Mouse (Mus musculus): ENCODE results near the gene Nt5c. TPM values are rescaled to one million over a fixed set of nuclear protein-coding genes. Genes with fewer than 3 reads are reported as not detected.
A peak's percentile ranks its signal among the peaks of the same experiment; 100 is the strongest.

Gene Nt5c
- polyA plus RNA-seq (2015; fragmentation: Nextera tagmentation; extraction: Ambion mirVana): 90.6 and 94.3 TPM in 2 replicates

- peak; percentile 82 for DNase-seq (ENCODE audit: low spot score)
- 0 out of 2 replicates have a peak, but pooled peaks cover 8% of the 10 kb centered on the region for H3K36me3 ChIP-seq (ENCODE audit: insufficient read depth, low read length)
- TF ChIP-seq CTCF (IDR thresholded peaks at IDR 0.05; ENCODE audit: low read depth): peak; percentile 82
- peak within 1 kb of the TSS; percentile 64 for H3K4me2 ChIP-seq (ENCODE audit: low read length)
- H3K4me1 ChIP-seq (replicated peaks; ENCODE audit: insufficient read depth, low read length): peaks cover 7% of the 10 kb centered on the region; the same call in 1 of the 2 replicates
- peak; percentile 86 for ATAC-seq (replicated peaks; ENCODE audit: low FRiP score, low read depth)
- H3K27me3 ChIP-seq (ENCODE audit: insufficient read depth, low read length): no peaks in the 10 kb centered on the region
- no peaks in the 10 kb centered on the region for H3K9me3 ChIP-seq (replicated peaks; ENCODE audit: low read length)
- WGBS: under 1% methylated on average over 43 of the region's 43 CpGs
- H3K9ac ChIP-seq (ENCODE audit: low read depth, low read length): peak within 1 kb of the TSS; percentile 56
- H3K27ac ChIP-seq: peak within 1 kb of the TSS; percentile 76
- H3K4me3 ChIP-seq (replicated peaks; ENCODE audit: low read depth, low read length): peak within 1 kb of the TSS; percentile 60
Observed at GRCm38 (mm10) chr11:115491356-115492083, at the start of gene Nt5c. Gene Nt5c, minus strand, starts transcription at chr11:115491862.

DNA sequence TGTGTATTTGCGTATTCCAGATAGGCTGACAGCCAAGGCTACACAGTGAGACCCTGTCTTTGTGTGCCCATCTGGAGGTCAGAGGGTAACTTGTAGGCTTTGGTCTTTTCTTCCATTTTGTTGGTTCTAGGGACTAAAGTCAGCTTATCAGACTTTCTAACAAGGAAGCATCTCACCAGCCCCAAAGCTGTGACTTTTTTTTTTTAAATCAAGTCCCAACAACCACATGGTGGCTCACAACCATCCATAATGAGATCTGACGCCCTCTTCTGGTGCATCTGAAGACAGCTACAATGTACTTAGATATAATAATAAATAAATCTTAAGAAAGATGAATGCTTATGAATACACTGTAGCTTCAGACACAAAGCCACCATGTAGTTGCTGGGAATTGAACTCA is 46.4 kb upstream of the Nt5c start:
- no peak overlapping the region for H3K4me2 ChIP-seq (ENCODE audit: low read length)
- WGBS: 66% methylated on average over 2 of the region's 2 CpGs
- DNase-seq (ENCODE audit: low spot score) (no peak), ATAC-seq (replicated peaks; ENCODE audit: low FRiP score, low read depth) (no peak)
- no peaks in the 10 kb centered on the region for H3K9me3 ChIP-seq (replicated peaks; ENCODE audit: low read length)
- no peaks in the 10 kb centered on the region for H3K27me3 ChIP-seq (ENCODE audit: insufficient read depth, low read length)
- peak; percentile 32; the same call in 1 of the 2 replicates for TF ChIP-seq CTCF (IDR thresholded peaks at IDR 0.05; ENCODE audit: low read depth)
- H3K9ac ChIP-seq (ENCODE audit: low read depth, low read length): no peak overlapping the region
- H3K4me3 ChIP-seq (replicated peaks; ENCODE audit: low read depth, low read length): no peak overlapping the region
- H3K27ac ChIP-seq: no peak overlapping the region
- H3K36me3 ChIP-seq (ENCODE audit: insufficient read depth, low read length): 0 out of 2 replicates have a peak, but pooled peaks cover under 1% of the 10 kb centered on the region
- H3K4me1 ChIP-seq (replicated peaks; ENCODE audit: insufficient read depth, low read length): no peaks in the 10 kb centered on the region

DNA sequence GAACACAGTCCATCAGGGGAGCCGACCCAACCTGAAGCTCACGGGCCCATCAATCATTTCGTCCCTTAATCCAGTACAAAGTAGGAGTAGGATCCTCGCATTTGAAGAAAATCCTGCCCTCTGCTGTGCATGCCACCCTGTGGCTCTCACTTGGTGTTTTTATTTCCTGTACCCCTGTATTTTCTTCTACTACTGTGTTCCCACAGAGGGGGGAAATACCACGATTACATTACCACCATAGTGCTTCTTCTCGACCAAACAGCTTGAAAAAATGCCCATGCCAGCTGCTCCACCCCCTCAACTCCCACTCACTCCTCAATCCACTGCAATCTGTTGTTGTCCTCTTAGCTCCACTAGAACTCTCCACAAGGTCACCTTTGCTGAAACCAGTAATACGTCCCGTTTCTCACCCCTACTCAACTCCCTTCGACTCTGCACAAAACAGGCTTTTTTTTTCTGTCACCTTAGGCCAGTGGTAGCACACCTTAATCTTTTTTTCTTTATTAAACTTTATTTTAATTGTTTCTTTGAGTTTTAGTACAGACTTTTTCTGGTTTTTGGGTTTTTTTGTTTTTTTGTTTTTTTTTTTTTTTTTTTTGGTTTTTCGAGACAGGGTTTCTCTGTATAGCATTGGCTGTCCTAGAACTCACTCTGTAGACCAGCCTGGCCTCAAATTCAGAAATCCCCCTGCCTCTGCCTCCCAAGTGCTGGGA is 45.4 kb upstream of the Nt5c start:
- no peak overlapping the region for H3K9ac ChIP-seq (ENCODE audit: low read depth, low read length)
- peak overlapping the region; percentile 100 for H3K27ac ChIP-seq
- peak; percentile 38 for TF ChIP-seq CTCF (IDR thresholded peaks at IDR 0.05; ENCODE audit: low read depth)
- no peak overlapping the region for H3K4me3 ChIP-seq (replicated peaks; ENCODE audit: low read depth, low read length)
- H3K4me2 ChIP-seq (ENCODE audit: low read length): peak overlapping the region; percentile 52
- 0 out of 2 replicates have a peak, but pooled peaks cover 7% of the 10 kb centered on the region for H3K36me3 ChIP-seq (ENCODE audit: insufficient read depth, low read length)
- peak; percentile 48 for DNase-seq (ENCODE audit: low spot score)
- 0 out of 2 replicates have a peak, but pooled peaks have one; percentile 9 for ATAC-seq (replicated peaks; ENCODE audit: low FRiP score, low read depth)
- no peaks in the 10 kb centered on the region for H3K4me1 ChIP-seq (replicated peaks; ENCODE audit: insufficient read depth, low read length)
- no peaks in the 10 kb centered on the region for H3K9me3 ChIP-seq (replicated peaks; ENCODE audit: low read length)
- H3K27me3 ChIP-seq (ENCODE audit: insufficient read depth, low read length): no peaks in the 10 kb centered on the region
- 81% methylated on average over 10 of the region's 10 CpGs for WGBS

DNA sequence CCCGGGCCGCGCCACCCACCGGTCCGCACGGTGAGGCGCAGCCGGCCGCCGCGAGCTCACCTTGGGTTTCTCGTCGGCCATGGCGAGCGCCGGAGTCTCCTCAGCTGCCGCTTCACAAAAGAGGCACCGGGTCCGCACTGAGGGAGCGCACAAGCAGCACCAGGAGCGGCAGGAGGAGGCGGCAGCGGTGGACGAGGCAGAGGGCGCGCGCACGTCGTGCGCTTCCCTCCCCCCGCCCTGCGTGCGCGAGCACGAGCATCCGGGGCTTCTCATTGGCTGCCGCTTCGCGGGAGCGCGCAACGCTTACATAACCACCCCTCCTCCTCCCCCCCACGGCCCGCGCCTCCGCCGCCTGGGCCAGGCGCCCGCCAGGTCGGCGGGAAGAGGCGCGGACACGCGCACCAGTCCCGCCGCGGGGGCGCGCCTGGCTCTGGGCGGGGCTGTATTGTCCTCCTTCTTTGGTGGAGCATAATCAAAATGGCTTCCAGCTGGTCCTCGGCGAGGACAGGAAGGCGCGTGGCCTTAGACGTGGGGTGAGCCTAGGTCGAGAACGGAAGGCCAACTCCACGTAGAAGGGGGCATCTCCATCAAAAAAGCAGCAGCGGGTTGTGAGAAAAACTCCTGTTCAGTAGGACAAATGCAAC is 44.5 kb upstream of the Nt5c start, which contains the start of gene Sumo2:
Gene Sumo2 (minus strand): TSS at position 239 of the 644 bp plus-strand sequence.
- WGBS: under 1% methylated on average over 60 of the region's 70 CpGs
- H3K27me3 ChIP-seq (ENCODE audit: insufficient read depth, low read length): no peaks in the 10 kb centered on the region
- H3K27ac ChIP-seq: peak within 1 kb of the TSS; percentile 100
- DNase-seq (ENCODE audit: low spot score): peak; percentile 93
- H3K4me3 ChIP-seq (replicated peaks; ENCODE audit: low read depth, low read length): peak within 1 kb of the TSS; percentile 83
- H3K4me1 ChIP-seq (replicated peaks; ENCODE audit: insufficient read depth, low read length): no peaks in the 10 kb centered on the region
- no peaks in the 10 kb centered on the region for H3K9me3 ChIP-seq (replicated peaks; ENCODE audit: low read length)
- peak within 1 kb of the TSS; percentile 66 for H3K4me2 ChIP-seq (ENCODE audit: low read length)
- no peak for TF ChIP-seq CTCF (IDR thresholded peaks at IDR 0.05; ENCODE audit: low read depth)
- peak; percentile 92 for ATAC-seq (replicated peaks; ENCODE audit: low FRiP score, low read depth)
- H3K36me3 ChIP-seq (ENCODE audit: insufficient read depth, low read length): 0 out of 2 replicates have a peak, but pooled peaks cover 14% of the 10 kb centered on the region
- H3K9ac ChIP-seq (ENCODE audit: low read depth, low read length): peak within 1 kb of the TSS; percentile 96

DNA sequence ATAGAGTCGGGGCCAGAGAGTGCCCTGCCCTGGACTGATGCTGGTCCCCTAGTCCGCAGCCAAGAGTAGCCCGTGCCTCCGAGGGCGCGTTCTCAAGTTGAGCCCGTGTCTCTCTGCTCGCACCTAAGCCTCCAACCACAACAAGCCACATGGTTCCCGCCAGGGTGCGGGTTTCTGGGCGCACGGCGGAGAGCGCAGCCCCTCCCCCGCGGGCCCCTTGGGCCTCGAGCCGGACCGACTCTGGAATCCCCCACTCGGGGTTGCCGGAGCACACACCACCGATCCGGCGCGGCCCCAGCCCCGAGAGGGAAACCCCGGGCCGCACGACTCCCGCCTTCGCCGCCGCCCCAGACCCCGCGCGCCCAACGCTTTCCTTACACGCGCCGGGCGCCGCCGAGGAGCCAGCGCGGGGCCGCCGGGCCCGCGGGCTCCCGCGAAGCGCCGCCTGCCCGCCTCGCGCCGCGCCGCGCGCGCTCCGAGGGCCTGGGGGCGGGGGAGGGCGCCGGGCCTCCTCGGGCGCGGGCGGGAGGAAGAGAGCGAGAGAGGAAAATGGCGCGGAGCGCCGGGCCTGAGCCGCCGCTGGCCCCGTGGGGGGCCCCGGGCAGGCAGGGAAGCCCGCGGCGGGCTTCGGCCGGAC is 43.9 kb upstream of the Nt5c start:
- H3K9me3 ChIP-seq (replicated peaks; ENCODE audit: low read length): no peaks in the 10 kb centered on the region
- DNase-seq (ENCODE audit: low spot score) (peak; percentile 75), ATAC-seq (replicated peaks; ENCODE audit: low FRiP score, low read depth) (peak; percentile 82)
- 0 out of 2 replicates have a peak, but pooled peaks cover 16% of the 10 kb centered on the region for H3K36me3 ChIP-seq (ENCODE audit: insufficient read depth, low read length)
- no peak for TF ChIP-seq CTCF (IDR thresholded peaks at IDR 0.05; ENCODE audit: low read depth)
- peak overlapping the region; percentile 83 for H3K4me3 ChIP-seq (replicated peaks; ENCODE audit: low read depth, low read length)
- peak overlapping the region; percentile 100 for H3K27ac ChIP-seq
- H3K4me2 ChIP-seq (ENCODE audit: low read length): peak overlapping the region; percentile 66
- no peaks in the 10 kb centered on the region for H3K4me1 ChIP-seq (replicated peaks; ENCODE audit: insufficient read depth, low read length)
- H3K27me3 ChIP-seq (ENCODE audit: insufficient read depth, low read length): no peaks in the 10 kb centered on the region
- H3K9ac ChIP-seq (ENCODE audit: low read depth, low read length): peak overlapping the region; percentile 96
- under 1% methylated on average over 84 of the region's 84 CpGs for WGBS
